Mouse (Mus musculus): ENCODE data around the gene Chst5. TPM values are rescaled to one million over a fixed set of nuclear protein-coding genes. Genes with fewer than 3 reads are reported as not detected.
"Not testable (repeated sequence)": the region's sequence is repeated elsewhere in the genome, so short reads cannot be mapped to it uniquely, and the experiment has no call there.

The Chst5 gene
- polyA plus RNA-seq, 1 experiment from 2014 or later = 0.41 TPM

DNA sequence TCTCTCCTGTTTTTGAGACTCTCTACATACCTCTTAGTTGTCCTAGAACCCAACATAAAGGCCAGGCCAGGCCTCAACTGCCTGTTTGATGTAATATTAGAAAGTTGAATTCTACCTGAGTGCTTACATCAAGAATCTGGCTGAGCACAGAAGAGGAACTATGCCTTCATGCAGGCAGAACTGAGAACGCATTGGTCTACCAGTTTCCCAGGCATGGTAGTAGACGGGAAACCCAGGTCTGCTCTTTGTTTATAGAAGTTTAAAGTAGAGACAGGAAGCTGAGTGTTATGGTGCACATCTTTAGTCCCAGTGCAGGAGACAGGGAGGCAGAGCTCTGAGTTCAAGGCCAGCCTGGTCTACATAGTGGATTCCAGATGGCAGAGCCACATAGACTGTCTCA, 36.9 kb upstream of the Chst5 start:
- Histone ChIP-seq H3K4me2 (no peak overlapping the region), H3K27me3 (replicated peaks; ENCODE audit: control insufficient read depth, insufficient read depth, low read length) (no peaks in the 10 kb centered on the region), H3K9me3 (ENCODE audit: control insufficient read depth, low read length) (no peaks in the 10 kb centered on the region), H3K4me3 (ENCODE audit: low read depth, low read length) (no peak overlapping the region), H3K36me3 (ENCODE audit: control insufficient read depth, insufficient read depth, low read length) (peaks cover 8% of the 10 kb centered on the region; the same call in 1 of the 2 replicates), H3K9ac (ENCODE audit: low read depth, low read length) (no peak overlapping the region), H3K27ac (ENCODE audit: low read depth, low read length) (no peak overlapping the region), H3K4me1 (replicated peaks; ENCODE audit: control insufficient read depth, insufficient read depth, low read length) (no peaks in the 10 kb centered on the region)
- ATAC-seq (replicated peaks; ENCODE audit: low FRiP score) = no peak
- DNase-seq (ENCODE audit: low spot score) = no peak
- 80% methylated on average over 2 of the region's 2 CpGs for WGBS

DNA sequence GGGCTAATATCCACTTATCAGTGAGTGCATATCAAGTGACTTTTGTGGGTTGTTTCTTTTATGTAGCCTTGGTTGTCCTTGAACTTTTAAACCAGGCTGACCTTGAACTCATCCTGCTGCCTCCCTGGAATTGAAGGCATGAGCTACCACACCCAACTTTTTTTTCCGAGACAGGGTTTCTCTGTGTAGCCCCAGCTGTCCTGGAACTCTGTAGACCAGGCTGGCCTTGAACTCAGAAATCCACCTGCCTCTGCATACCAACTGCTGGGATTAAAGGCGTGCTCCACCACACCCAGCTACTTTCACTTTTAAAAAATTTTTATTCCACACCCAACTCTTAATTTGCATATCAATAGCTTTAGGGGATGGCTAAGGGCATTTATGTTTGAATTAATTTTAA, 33.3 kb upstream of the Chst5 start:
- Histone ChIP-seq H3K4me3 (ENCODE audit: low read depth, low read length) (no peak overlapping the region), H3K4me2 (no peak overlapping the region), H3K9me3 (ENCODE audit: control insufficient read depth, low read length) (no peaks in the 10 kb centered on the region), H3K9ac (ENCODE audit: low read depth, low read length) (no peak overlapping the region), H3K27ac (ENCODE audit: low read depth, low read length) (no peak overlapping the region), H3K36me3 (ENCODE audit: control insufficient read depth, insufficient read depth, low read length) (peaks cover 8% of the 10 kb centered on the region; the same call in 1 of the 2 replicates), H3K27me3 (replicated peaks; ENCODE audit: control insufficient read depth, insufficient read depth, low read length) (no peaks in the 10 kb centered on the region), H3K4me1 (replicated peaks; ENCODE audit: control insufficient read depth, insufficient read depth, low read length) (peaks cover 13% of the 10 kb centered on the region)
- WGBS = 82% methylated on average over 2 of the region's 2 CpGs
- DNase-seq (ENCODE audit: low spot score) (no peak), ATAC-seq (replicated peaks; ENCODE audit: low FRiP score) (no peak)

DNA sequence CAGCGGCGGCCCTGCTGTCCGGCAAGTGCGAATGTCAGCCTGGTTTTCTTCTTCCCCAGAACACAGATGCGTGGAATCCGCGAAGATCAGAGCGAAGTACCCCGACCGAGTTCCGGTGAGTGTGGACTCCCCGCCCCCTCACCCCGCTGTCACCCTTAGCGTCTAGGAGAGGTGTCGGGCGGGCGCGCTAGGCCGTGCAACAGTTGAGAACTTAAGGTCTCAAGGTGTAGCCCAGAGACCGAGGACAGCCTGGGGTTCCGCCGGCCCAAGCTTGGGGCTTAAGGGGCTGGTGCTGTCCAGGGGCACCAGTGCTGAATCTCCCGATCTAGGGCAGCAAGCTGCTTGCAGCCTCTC, 30.8 kb upstream of the Chst5 start:
- Histone ChIP-seq H3K27ac (ENCODE audit: low read depth, low read length) (peak overlapping the region; percentile 73; the same call in 1 of the 2 replicates), H3K4me2 (peak overlapping the region; percentile 95), H3K4me3 (ENCODE audit: low read depth, low read length) (peak overlapping the region; percentile 99), H3K9me3 (ENCODE audit: control insufficient read depth, low read length) (no peaks in the 10 kb centered on the region), H3K36me3 (ENCODE audit: control insufficient read depth, insufficient read depth, low read length) (peaks cover 8% of the 10 kb centered on the region; the same call in 1 of the 2 replicates), H3K27me3 (replicated peaks; ENCODE audit: control insufficient read depth, insufficient read depth, low read length) (no peaks in the 10 kb centered on the region), H3K4me1 (replicated peaks; ENCODE audit: control insufficient read depth, insufficient read depth, low read length) (peaks cover 13% of the 10 kb centered on the region), H3K9ac (ENCODE audit: low read depth, low read length) (peak overlapping the region; percentile 92)
- WGBS = under 1% methylated on average over 23 of the region's 23 CpGs
- ATAC-seq (replicated peaks; ENCODE audit: low FRiP score) (peak; percentile 19; the same call in 1 of the 2 replicates), DNase-seq (ENCODE audit: low spot score) (peak; percentile 49)

DNA sequence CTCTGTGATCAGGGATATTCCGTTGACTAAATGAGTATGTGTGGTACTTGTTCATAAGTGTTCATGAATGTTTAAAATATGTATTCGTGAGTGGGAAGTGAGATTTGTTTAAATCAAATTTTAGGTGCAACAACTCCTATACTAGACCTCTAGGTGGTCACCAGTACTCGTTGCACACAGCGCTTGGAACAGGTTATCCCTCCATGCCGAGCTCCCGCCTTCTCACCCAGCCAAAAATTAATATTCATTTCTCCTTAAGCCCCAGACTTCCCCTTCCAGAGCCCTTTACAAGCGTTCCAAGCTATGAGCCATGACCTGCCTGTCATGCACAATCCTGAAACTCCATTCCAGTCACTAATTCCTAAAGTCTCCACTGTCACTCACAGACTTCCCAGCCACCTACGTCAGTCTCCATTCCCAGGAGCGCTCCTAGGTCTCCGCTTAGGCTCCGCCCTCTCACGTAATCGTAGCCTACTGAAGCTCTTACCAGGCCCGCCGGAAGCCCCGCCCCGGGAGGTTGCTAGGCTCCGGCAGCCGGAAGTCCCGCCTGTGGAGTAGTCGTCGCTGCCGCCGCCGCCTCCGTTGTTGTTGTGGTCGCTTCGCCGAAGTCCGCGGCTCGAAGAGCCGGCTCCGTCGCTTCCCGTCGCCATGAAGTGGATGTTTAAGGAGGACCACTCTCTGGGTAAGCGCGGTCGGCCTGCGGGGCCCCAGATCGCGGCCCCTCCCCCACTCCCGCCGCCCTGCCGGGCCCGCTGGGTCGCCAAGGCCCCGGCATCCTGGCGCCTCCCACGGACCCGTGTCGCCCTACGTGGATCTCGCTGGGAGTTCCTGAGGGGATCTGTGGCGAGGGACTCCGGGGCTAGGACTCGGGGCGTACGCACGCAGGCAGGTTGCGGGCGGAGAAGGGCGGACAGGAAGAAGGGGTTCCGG, 30.2 kb upstream of the Chst5 start, which contains the start of gene Gabarapl2:
Gene Gabarapl2, plus strand, starts transcription at position 533 of the 930 bp plus-strand sequence.
- ATAC-seq (replicated peaks; ENCODE audit: low FRiP score) = peak; percentile 95
- WGBS = under 1% methylated on average over 65 of the region's 65 CpGs
- H3K9ac ChIP-seq (ENCODE audit: low read depth, low read length) = peak within 1 kb of the TSS; percentile 92

DNA sequence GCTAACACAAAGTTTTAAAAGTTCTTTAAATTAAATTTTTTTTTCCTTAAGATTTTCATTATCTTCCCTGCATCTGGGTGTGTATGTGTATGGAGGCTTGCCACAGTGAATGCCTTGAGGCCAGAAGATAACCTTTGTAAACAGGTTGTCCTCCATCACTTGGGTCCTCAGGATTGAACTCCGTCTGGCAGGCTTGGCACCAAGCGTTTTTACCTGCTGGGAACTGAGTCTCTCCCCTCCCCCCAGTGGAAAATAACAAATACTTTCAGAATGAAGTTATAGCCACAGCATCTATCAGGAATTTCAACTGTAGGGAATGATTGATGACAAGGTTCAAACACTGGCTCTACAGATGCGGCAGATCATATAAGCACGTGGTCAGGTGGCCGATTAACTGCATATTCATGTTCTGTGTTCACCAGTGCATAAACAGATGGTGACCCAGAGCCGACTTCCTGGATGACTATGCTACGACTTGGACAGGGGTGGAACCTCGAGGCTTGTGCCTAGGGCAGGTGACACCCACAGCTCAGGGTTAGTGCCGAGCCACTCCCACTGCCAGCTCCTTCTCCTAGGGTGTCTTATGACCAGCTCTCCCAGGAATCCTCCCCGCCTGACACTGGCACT, 29.4 kb upstream of the Chst5 start:
- H3K9me3 ChIP-seq (ENCODE audit: control insufficient read depth, low read length) = no peaks in the 10 kb centered on the region
- H3K27me3 ChIP-seq (replicated peaks; ENCODE audit: control insufficient read depth, insufficient read depth, low read length) = no peaks in the 10 kb centered on the region
- H3K9ac ChIP-seq (ENCODE audit: low read depth, low read length) = peak overlapping the region; percentile 92
- ATAC-seq (replicated peaks; ENCODE audit: low FRiP score) = peak; percentile 82
- H3K4me2 ChIP-seq = peak overlapping the region; percentile 95
- WGBS = 9% methylated on average over 10 of the region's 10 CpGs
- H3K36me3 ChIP-seq (ENCODE audit: control insufficient read depth, insufficient read depth, low read length) = peaks cover 2% of the 10 kb centered on the region; the same call in 1 of the 2 replicates
- peak overlapping the region; percentile 99 for H3K4me3 ChIP-seq (ENCODE audit: low read depth, low read length)
- peaks cover 13% of the 10 kb centered on the region for H3K4me1 ChIP-seq (replicated peaks; ENCODE audit: control insufficient read depth, insufficient read depth, low read length)
- H3K27ac ChIP-seq (ENCODE audit: low read depth, low read length) = peak overlapping the region; percentile 73
- DNase-seq (ENCODE audit: low spot score) = peak; percentile 61

More for the DNA sequence above, 30.2 kb upstream of the Chst5 start, which contains the start of gene Gabarapl2:
- Histone ChIP-seq H3K9me3 (ENCODE audit: control insufficient read depth, low read length) (no peaks in the 10 kb centered on the region), H3K36me3 (ENCODE audit: control insufficient read depth, insufficient read depth, low read length) (peaks cover 7% of the 10 kb centered on the region; the same call in 1 of the 2 replicates), H3K4me3 (ENCODE audit: low read depth, low read length) (peak within 1 kb of the TSS; percentile 99), H3K4me1 (replicated peaks; ENCODE audit: control insufficient read depth, insufficient read depth, low read length) (peaks cover 13% of the 10 kb centered on the region), H3K27me3 (replicated peaks; ENCODE audit: control insufficient read depth, insufficient read depth, low read length) (no peaks in the 10 kb centered on the region), H3K4me2 (peak within 1 kb of the TSS; percentile 95), H3K27ac (ENCODE audit: low read depth, low read length) (peak within 1 kb of the TSS; percentile 73)
- peak; percentile 92 for DNase-seq (ENCODE audit: low spot score)

DNA sequence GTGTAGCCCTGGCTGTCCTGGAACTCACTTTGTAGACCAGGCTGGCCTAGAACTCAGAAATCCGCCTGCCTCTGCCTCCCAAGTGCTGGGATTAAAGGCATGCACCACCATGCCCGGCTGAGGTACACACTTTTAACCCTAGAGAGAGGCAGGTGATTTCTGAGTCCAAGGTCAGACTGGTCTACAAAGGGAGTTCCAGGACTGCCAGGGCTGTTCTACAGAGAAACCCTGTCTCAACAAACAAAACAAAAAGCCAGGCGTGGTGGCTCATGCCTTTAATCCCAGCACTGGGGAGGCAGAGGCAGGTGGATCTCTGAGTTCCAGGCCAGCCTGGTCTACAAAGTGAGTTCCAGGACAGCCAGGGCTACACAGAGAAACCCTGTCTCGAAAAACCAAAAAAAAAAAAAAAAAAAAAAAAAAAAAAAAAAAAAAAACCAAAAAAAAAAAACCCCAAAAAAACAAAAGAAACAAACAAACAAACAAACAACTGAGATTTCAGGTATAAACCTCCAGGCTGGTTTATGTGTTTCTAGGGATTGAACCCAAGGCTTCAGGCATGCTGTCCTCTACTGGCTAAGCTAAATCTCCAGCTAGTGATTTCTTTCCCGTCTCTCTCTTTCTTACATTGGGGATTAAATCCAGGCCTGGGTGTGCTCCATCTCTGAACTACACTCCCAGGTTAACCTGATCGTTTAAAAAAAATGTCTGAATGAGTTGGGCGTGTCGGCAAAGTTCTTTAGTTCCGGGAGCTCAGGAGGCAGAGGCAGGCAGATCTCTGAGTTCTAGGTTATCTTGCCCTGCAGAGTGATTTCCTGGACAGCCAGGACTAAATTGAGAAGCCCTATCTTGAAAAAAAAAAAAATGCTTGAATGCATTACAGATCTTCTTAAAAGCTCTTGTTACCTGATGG, 28.1 kb upstream of the Chst5 start:
- not testable (repeated sequence) for H3K9ac ChIP-seq (ENCODE audit: low read depth, low read length); H3K4me3 ChIP-seq (ENCODE audit: low read depth, low read length); H3K27ac ChIP-seq (ENCODE audit: low read depth, low read length); H3K27me3 ChIP-seq (replicated peaks; ENCODE audit: control insufficient read depth, insufficient read depth, low read length); DNase-seq (ENCODE audit: low spot score); H3K36me3 ChIP-seq (ENCODE audit: control insufficient read depth, insufficient read depth, low read length); H3K4me2 ChIP-seq; ATAC-seq (replicated peaks; ENCODE audit: low FRiP score); H3K9me3 ChIP-seq (ENCODE audit: control insufficient read depth, low read length)
- peaks cover 13% of the 10 kb centered on the region for H3K4me1 ChIP-seq (replicated peaks; ENCODE audit: control insufficient read depth, insufficient read depth, low read length)
- 84% methylated on average over 8 of the region's 9 CpGs for WGBS

DNA sequence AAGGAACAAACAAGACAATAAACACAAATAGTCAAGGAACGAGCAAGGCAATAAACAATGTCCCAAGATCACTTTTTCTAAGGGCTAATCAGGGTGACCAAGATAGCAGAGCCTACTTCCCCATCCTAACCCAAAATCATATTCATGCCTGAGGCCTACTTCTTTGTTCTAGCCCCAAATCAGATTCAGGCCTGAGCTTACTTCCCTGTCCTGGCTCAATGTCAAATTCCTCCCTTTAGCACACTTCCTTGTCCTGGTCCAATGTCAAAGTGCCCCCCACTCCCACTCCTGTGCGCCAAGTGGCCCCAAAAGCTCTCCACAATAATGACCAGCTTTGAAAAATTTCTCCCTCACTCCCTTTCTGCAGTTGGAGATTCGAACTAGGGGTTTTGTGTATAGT, 26.9 kb upstream of the Chst5 start:
- Histone ChIP-seq H3K4me2 (no peak overlapping the region), H3K4me1 (replicated peaks; ENCODE audit: control insufficient read depth, insufficient read depth, low read length) (peaks cover 23% of the 10 kb centered on the region), H3K9ac (ENCODE audit: low read depth, low read length) (no peak overlapping the region), H3K27me3 (replicated peaks; ENCODE audit: control insufficient read depth, insufficient read depth, low read length) (no peaks in the 10 kb centered on the region), H3K4me3 (ENCODE audit: low read depth, low read length) (no peak overlapping the region), H3K27ac (ENCODE audit: low read depth, low read length) (no peak overlapping the region), H3K9me3 (ENCODE audit: control insufficient read depth, low read length) (no peaks in the 10 kb centered on the region), H3K36me3 (ENCODE audit: control insufficient read depth, insufficient read depth, low read length) (no peaks in the 10 kb centered on the region)
- DNase-seq (ENCODE audit: low spot score) (no peak), ATAC-seq (replicated peaks; ENCODE audit: low FRiP score) (no peak)
- WGBS = 65% methylated on average over 3 of the region's 3 CpGs

DNA sequence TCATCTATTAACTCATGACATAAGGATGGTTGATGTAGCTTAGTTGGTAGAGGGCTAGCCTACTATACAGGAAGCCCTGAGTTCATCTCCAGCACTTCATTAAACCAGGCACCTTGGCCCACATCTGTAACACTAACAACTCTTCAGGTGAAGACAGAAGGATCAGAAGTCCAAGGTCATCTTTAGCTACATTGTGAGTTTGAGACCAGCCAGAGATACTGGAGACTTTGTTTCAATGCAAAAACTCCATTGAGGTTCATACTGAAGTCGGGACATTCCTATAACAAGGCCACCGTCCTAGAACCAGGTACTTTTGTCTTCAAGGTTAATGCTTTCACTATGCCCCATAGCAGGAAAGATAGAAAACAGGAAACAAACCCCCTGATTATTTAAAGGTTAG, 24.0 kb upstream of the Chst5 start:
- no peak for DNase-seq (ENCODE audit: low spot score)
- Histone ChIP-seq H3K4me1 (replicated peaks; ENCODE audit: control insufficient read depth, insufficient read depth, low read length) (peaks cover 17% of the 10 kb centered on the region), H3K4me3 (ENCODE audit: low read depth, low read length) (no peak overlapping the region), H3K4me2 (peak overlapping the region; percentile 98; the same call in 1 of the 2 replicates), H3K9ac (ENCODE audit: low read depth, low read length) (no peak overlapping the region), H3K27me3 (replicated peaks; ENCODE audit: control insufficient read depth, insufficient read depth, low read length) (no peaks in the 10 kb centered on the region), H3K36me3 (ENCODE audit: control insufficient read depth, insufficient read depth, low read length) (no peaks in the 10 kb centered on the region), H3K9me3 (ENCODE audit: control insufficient read depth, low read length) (no peaks in the 10 kb centered on the region), H3K27ac (ENCODE audit: low read depth, low read length) (no peak overlapping the region)
- ATAC-seq (replicated peaks; ENCODE audit: low FRiP score) = no peak
- WGBS = 83% methylated on average over 2 of the region's 2 CpGs

All from liver, embryonic 11.5 days (tissue).